Comparison of ENCODE assay signal across 23 mouse cellular contexts in genomic region chr5:16632996-16633395, GRCm38 (mm10).
DNase-seq lines count a peak whose midpoint lies in the region; TF ChIP-seq lines count a peak whose summit lies in the region.
"Had no signal": no experiment of that assay in that cellular context is flagged by ENCODE, and none has a peak within 500 bp of the region (broad histone marks: within the 10 kb centered on the region; RNA-seq: fewer than 3 reads in every experiment).

No protein-coding gene starts in this region.

- H3K4me2 ChIP-seq in myocyte (ENCODE audit: low read depth): peak overlapping the region; percentile 31
- H3K4me2 ChIP-seq: embryonic facial prominence, embryonic 13.5 days; embryonic facial prominence, embryonic 15.5 days; forebrain, embryonic 13.5 days; forebrain, embryonic 15.5 days had no signal

- no peak overlapping the region for H3ac ChIP-seq in myocyte (ENCODE audit: control insufficient read depth, insufficient read length)

- H3K4me3 ChIP-seq in myocyte: no peak overlapping the region
- H3K4me3 ChIP-seq: embryonic facial prominence, embryonic 13.5 days; embryonic facial prominence, embryonic 15.5 days; forebrain, embryonic 13.5 days; forebrain, embryonic 15.5 days had no signal

- no peaks in the 10 kb centered on the region for H3K27me3 ChIP-seq in myocyte (ENCODE audit: control insufficient read depth, insufficient read depth, insufficient read length)
- H3K27me3 ChIP-seq: CH12.LX; embryonic facial prominence, embryonic 13.5 days; embryonic facial prominence, embryonic 15.5 days; forebrain, embryonic 13.5 days; forebrain, embryonic 15.5 days had no signal

- H3K79me2 ChIP-seq in myocyte (ENCODE audit: control insufficient read depth, insufficient read depth): no peaks in the 10 kb centered on the region

- TF ChIP-seq POLR2A in myocyte (IDR thresholded peaks at IDR 0.05; ENCODE audit: insufficient read length, low read depth): no peak

- peak; percentile 72 for DNase-seq in 3T3-L1 (ENCODE audit: low read depth, low spot score)
- peak; percentile 66 for DNase-seq in Muller cell, postnatal 12 days (ENCODE audit: inconsistent ontology term)
- DNase-seq in brain, adult 2 months (ENCODE audit: low read depth, low spot score): peak; percentile 11
- DNase-seq in cerebellum, postnatal 4 days (ENCODE audit: low spot score in 2 of 2): no peak
- no peak for DNase-seq in c-Kit-positive CD71-positive TER-119-positive erythroid progenitor cells, embryonic 14.5 days (ENCODE audit: low spot score)
- DNase-seq in gastrocnemius, postnatal 4 days (ENCODE audit: low spot score in 2 of 2): no peak
- DNase-seq: adrenal gland, adult 2 months; adrenal gland, postnatal 14 days; adrenal gland, postnatal 36 days; cerebellum, adult 11-12 months; cerebellum, adult 2 months; cerebellum, adult 9-10 months; cerebellum, postnatal 10 days; cerebellum, postnatal 25 days; embryo, embryonic 11 days; forebrain, postnatal 0 days had no signal

- no peaks in the 10 kb centered on the region for H3K36me3 ChIP-seq in myocyte (ENCODE audit: control insufficient read depth, insufficient read depth)
- H3K36me3 ChIP-seq: embryonic facial prominence, embryonic 13.5 days; embryonic facial prominence, embryonic 15.5 days; forebrain, embryonic 15.5 days; G1E had no signal

TF ChIP-seq in myocyte, 11 proteins besides CTCF, POLR2A, EP300 and RAD21:
- TF ChIP-seq CEBPB (IDR thresholded peaks at IDR 0.05; ENCODE audit: insufficient read depth, poor library complexity, severe bottlenecking) (no peak), TCF3 (IDR thresholded peaks at IDR 0.05; ENCODE audit: insufficient read length, low read depth) (no peak), TCF12 (IDR thresholded peaks at IDR 0.05; ENCODE audit: insufficient read depth, poor library complexity, severe bottlenecking) (no peak), E2F4 (IDR thresholded peaks at IDR 0.05; ENCODE audit: insufficient read depth) (no peak), SRF (IDR thresholded peaks at IDR 0.05; ENCODE audit: control insufficient read depth, insufficient read length, low read depth) (no peak)

Comparison
In these comparisons a context has a peak if more than half of its experiments do, and no peak if none do; other contexts are left out.
1. DNase-seq: peak in 3T3-L1 (single experiment), Muller cell, postnatal 12 days (single experiment) and brain, adult 2 months (single experiment); none in cerebellum, postnatal 4 days (0 of 2), c-Kit-positive CD71-positive TER-119-positive erythroid progenitor cells, embryonic 14.5 days (single experiment) and gastrocnemius, postnatal 4 days (0 of 2).